Mouse (Mus musculus) limb, embryonic 15.5 days (tissue): ENCODE data around the gene Lysmd3. TPM values are rescaled to one million over a fixed set of nuclear protein-coding genes. Genes with fewer than 3 reads are reported as not detected.
"Not testable (repeated sequence)": the region's sequence is repeated elsewhere in the genome, so short reads cannot be mapped to it uniquely, and the experiment has no call there.

Source experiments
- ATAC-seq: fragments of 200-750 bp; cut with Nextera tagmentation; 2 replicates; pipeline ENCODE4 v1.8.0; 2017; ENCODE audit warnings: low read depth, moderate TSS enrichment; ENCODE audit not compliant: insufficient number of reproducible peaks, low FRiP score, low TSS enrichment
- H3K27ac ChIP-seq: fragments of 300-500 bp; sonication (generic); 2 replicates; pipeline ENCODE4 v1.5.1; 2015; ENCODE audit warnings: moderate library complexity, mild to moderate bottlenecking, inconsistent platforms
- H3K27me3 ChIP-seq: fragments of 300-500 bp; sonication (generic); 2 replicates; pipeline ENCODE4 v1.6.1; 2015; ENCODE audit warnings: inconsistent platforms
- H3K36me3 ChIP-seq: fragments of 300-500 bp; sonication (generic); 2 replicates; pipeline ENCODE4 v1.6.1; 2015; ENCODE audit warnings: inconsistent platforms
- H3K4me1 ChIP-seq: fragments of 300-500 bp; sonication (generic); 2 replicates; pipeline ENCODE4 v1.6.1; 2015; ENCODE audit warnings: inconsistent platforms
- H3K4me2 ChIP-seq: fragments of 300-500 bp; sonication (generic); 2 replicates; pipeline ENCODE4 v1.6.1; 2015; ENCODE audit warnings: mild to moderate bottlenecking, inconsistent platforms
- H3K4me3 ChIP-seq: fragments of 300-500 bp; sonication (generic); 2 replicates; pipeline ENCODE4 v1.5.1; 2015; ENCODE audit warnings: mild to moderate bottlenecking, inconsistent platforms
- H3K9ac ChIP-seq: fragments of 300-500 bp; sonication (generic); 2 replicates; pipeline ENCODE4 v1.6.1; 2015; ENCODE audit warnings: inconsistent platforms
- H3K9me3 ChIP-seq: fragments of 300-500 bp; sonication (generic); 2 replicates; pipeline ENCODE4 v1.6.1; 2016; ENCODE audit warnings: inconsistent platforms
- WGBS: fragments of 180-500 bp; shearing (Covaris S2); methylation state at CpG from one replicate; pipeline ENCODE4 v1.1.7; 2015; 5-methylcytosine and 5-hydroxymethylcytosine counted together
- polyA plus RNA-seq: library from polyadenylated mRNA; unstranded; fragments of >200 nt; fragmentation: Nextera tagmentation; extraction: Ambion mirVana; gene quantifications from 2 replicates; pipeline ENCODE4 v1.2.1, GENCODE M21; 2015

Lysmd3 gene
- polyA plus RNA-seq, 1 experiment from 2014 or later = 32.5 TPM

DNA sequence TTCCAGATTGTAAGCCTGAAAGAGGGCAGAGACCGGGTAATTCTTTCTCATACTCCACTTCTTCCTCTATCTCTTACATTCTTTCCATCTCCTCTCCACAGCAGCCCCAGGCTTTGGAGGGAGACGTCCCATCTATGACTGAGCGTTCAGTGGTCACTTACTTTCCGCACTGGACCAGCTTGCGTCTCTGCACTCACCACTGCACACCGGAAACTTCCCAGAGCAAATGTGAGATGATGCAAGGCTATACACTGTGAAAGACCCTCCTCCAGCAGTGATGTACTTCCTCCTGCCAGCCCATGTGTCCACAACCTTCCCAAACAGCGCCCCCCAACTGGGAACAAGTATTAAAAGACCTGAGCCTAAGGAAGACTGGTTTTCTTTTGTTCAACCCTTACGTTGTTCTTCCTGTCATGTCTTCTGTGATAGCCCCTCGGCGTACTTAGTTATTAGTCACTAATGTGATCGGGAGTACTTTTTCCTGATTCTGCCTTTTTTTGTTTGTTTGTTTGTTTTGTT, 13.4 kb upstream of the Lysmd3 start:
- Histone ChIP-seq H3K27me3 (no peaks in the 10 kb centered on the region), H3K4me3 (no peak overlapping the region), H3K9me3 (no peaks in the 10 kb centered on the region), H3K9ac (no peak overlapping the region), H3K27ac (no peak overlapping the region), H3K36me3 (no peaks in the 10 kb centered on the region), H3K4me1 (no peaks in the 10 kb centered on the region; the same call in 1 of the 2 replicates), H3K4me2 (no peak overlapping the region)
- whole genome bisulfite sequencing = 86% methylated on average over 11 of the region's 11 CpGs
- no peak for ATAC-seq

DNA sequence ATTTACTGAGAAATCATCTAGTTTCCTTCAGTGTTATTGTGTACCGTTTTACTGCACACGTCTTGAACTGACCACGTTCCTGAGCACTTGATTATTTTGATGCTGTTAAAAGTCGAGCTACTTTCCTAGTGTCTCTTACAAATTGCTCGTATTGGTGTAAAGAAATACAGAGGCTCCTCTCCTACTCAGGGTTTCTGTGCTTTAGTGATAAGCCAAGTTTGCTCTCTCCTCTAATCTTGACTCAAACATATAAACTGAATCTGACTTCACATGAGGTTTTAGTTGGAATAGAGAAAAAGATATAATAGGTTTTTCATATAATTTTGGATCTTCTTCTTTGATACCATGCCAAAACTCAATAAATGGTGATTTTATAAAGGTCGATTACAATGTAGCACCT, 11.1 kb upstream of the Lysmd3 start:
- WGBS = 86% methylated on average over 6 of the region's 6 CpGs
- H3K9me3 ChIP-seq = no peaks in the 10 kb centered on the region

DNA sequence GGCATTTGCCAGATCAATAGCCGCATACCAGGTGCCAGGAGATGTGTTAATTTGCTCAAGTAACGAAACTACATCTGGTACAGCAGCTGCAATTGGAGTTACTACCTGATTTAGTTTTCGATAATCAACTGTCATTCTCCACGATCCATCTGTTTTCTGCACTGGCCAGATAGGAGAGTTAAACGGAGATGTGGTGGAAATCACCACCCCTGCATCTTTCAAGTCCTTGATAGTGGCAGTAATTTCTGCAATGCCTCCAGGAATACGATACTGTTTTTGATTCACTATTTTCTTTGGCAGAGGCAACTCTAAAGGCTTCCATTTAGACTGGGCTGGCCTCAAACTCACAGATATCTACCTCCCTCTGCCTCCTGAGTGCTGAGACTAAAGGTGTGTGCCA, 7.1 kb upstream of the Lysmd3 start:
- H3K4me3 ChIP-seq, H3K4me2 ChIP-seq, H3K9ac ChIP-seq, H3K27me3 ChIP-seq, H3K27ac ChIP-seq, H3K4me1 ChIP-seq, H3K36me3 ChIP-seq, ATAC-seq, H3K9me3 ChIP-seq: not testable (repeated sequence)
- WGBS = 77% methylated on average over 5 of the region's 6 CpGs

More for the DNA sequence above, 11.1 kb upstream of the Lysmd3 start:
- no peak overlapping the region for H3K4me2 ChIP-seq
- no peaks in the 10 kb centered on the region for H3K27me3 ChIP-seq
- H3K9ac ChIP-seq = no peak overlapping the region
- H3K4me3 ChIP-seq = no peak overlapping the region
- no peak for ATAC-seq
- no peaks in the 10 kb centered on the region for H3K36me3 ChIP-seq
- no peaks in the 10 kb centered on the region; the same call in 1 of the 2 replicates for H3K4me1 ChIP-seq
- H3K27ac ChIP-seq = no peak overlapping the region

DNA sequence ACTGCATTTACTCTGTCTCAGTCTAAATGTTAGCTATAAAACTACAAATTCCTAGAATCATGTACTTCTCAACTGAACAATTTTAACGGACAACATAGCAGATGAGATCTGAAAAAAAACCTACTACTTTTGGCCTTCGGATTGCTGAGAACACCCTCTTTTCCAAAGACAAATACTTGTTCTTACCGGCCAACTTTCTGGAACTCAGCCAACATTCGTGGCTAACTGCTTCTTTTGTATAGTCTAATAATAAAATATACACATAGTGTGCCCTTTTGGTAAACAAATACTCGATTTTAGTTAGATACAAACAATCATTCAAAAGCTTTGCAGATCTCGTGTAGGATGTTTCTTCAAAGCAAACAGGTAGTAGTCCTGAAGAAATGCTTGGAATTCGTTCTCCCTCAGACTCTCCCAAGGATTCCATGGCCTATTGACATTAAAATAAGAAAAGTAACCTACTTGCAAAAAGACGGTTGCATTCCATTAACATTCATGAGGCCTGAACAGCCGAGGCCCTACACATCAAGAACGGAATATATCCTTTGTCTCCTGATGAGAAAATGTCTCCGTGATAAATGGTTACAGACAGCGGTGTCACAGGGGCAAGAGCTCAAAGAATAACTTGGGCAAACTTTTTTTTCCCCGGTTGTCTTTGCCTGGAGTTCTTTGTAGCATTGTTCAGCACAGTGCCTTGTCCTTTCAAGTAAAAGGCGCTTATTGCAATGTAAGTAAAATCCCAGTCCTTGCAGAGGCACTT, 1.2 kb upstream of the Lysmd3 start:
- Histone ChIP-seq H3K4me1 (peaks cover 8% of the 10 kb centered on the region; the same call in 1 of the 2 replicates), H3K27me3 (no peaks in the 10 kb centered on the region), H3K4me3 (no peak overlapping the region), H3K4me2 (no peak overlapping the region), H3K36me3 (no peaks in the 10 kb centered on the region), H3K27ac (no peak overlapping the region), H3K9ac (no peak overlapping the region), H3K9me3 (no peaks in the 10 kb centered on the region)
- 41% methylated on average over 14 of the region's 14 CpGs for WGBS
- ATAC-seq = no peak

DNA sequence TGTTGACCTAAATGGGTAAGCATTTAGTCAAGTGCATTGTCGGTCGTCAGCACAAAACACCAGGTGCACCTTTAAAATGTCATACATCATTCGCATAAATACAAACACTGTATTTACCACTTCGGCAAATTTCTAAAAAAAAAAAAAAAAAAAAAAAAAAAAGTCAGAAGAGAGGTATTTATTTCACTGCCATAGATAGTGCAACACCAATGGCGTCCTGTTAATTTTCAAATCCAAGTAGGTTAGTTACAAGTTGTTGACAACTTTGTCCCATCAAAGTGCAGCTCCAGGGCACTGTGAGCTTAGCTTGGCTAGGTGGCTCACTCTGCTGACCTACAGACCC, 484 bp upstream of the Lysmd3 start:
- H3K27me3 ChIP-seq = no peaks in the 10 kb centered on the region
- H3K27ac ChIP-seq = peak overlapping the region; percentile 80
- 0 out of 2 replicates have a peak overlapping the region, but pooled peaks have one; percentile 21 for H3K9ac ChIP-seq
- WGBS = 16% methylated on average over 5 of the region's 5 CpGs
- no peaks in the 10 kb centered on the region for H3K36me3 ChIP-seq
- no peaks in the 10 kb centered on the region for H3K9me3 ChIP-seq
- peaks cover 8% of the 10 kb centered on the region; the same call in 1 of the 2 replicates for H3K4me1 ChIP-seq
- ATAC-seq = peak; percentile 63; the same call in 1 of the 2 replicates
- H3K4me3 ChIP-seq = peak overlapping the region; percentile 64
- peak overlapping the region; percentile 57 for H3K4me2 ChIP-seq

DNA sequence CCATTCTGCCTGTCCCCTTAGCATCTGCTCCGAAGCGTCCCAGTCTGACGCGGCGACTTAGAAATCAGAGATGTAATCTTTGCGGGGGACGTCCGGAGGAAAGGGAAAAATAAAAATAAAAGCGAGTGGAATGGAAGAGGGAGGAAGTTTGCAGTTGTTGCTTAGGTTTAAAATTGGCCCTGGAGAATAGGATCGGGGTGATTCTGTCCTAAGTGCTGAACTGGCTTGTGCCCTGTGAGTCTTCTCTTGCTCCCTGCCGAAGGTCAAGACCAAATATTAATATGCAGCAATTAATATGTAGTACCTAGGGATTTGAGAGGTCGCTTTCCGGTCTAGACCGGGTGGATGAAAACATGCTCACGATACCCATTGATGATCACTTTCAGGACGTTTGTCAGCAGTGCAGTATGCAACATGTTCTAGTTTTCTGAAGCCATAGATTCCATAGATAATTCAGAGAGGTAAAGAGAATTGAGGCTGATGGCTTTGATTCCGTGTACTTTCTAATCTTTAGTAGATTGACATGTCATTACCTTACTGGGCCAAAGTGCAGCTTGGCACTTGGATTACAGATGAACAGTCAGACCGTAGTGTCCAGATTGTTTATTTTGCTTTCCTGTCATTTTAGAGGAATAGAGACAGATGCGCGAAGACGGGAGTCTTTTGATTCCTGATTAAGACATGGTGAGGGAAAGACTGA, 740 bp downstream of the Lysmd3 start:
- Histone ChIP-seq H3K27ac (peak overlapping the region; percentile 90), H3K4me3 (peak overlapping the region; percentile 64), H3K4me1 (peaks cover 8% of the 10 kb centered on the region; the same call in 1 of the 2 replicates), H3K9ac (peak overlapping the region; percentile 71), H3K9me3 (no peaks in the 10 kb centered on the region), H3K36me3 (no peaks in the 10 kb centered on the region), H3K27me3 (no peaks in the 10 kb centered on the region), H3K4me2 (peak overlapping the region; percentile 57)
- ATAC-seq = no peak
- 10% methylated on average over 21 of the region's 21 CpGs for WGBS

DNA sequence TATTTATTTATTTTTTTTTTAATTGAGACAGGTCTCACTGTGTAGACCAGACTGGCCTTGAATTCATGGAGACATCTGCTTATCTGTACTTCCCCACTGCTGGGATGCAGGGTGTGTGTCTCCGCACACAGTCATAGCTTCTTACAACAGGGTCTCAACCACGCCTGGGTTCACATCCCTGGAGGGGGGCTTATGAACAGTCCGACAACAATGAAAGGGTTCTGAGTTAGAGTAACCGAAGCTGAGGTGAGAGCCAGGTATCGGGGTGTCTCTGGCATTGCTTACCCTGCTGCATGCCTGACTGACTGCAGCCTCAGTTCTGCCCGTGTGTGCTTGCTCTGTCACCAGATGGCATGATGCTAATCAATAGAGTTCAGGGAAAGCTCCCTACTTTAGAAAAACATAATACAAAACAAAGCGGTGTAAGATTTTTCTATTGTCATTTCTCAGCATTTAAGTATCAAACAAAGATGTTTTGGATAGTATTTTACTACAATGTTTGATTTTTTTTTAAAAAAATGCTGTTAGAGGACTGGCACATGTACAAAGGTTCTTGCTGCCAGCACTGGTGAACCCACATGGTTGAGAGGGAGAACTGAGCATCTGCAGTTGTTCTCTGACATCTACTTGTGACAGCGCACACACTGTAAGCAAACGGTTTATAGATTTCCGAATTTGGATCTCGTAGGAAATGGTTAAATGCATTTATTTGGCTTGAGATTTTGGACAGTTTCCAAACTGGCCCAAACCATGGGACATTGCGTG, 6.3 kb downstream of the Lysmd3 start:
- H3K27me3 ChIP-seq = no peaks in the 10 kb centered on the region
- H3K9me3 ChIP-seq = no peaks in the 10 kb centered on the region
- H3K4me3 ChIP-seq = no peak overlapping the region
- WGBS = 77% methylated on average over 12 of the region's 12 CpGs
- H3K4me2 ChIP-seq = no peak overlapping the region
- peaks cover 35% of the 10 kb centered on the region for H3K36me3 ChIP-seq
- H3K27ac ChIP-seq = no peak overlapping the region
- peaks cover 11% of the 10 kb centered on the region; the same call in 1 of the 2 replicates for H3K4me1 ChIP-seq
- no peak overlapping the region for H3K9ac ChIP-seq
- no peak for ATAC-seq

DNA sequence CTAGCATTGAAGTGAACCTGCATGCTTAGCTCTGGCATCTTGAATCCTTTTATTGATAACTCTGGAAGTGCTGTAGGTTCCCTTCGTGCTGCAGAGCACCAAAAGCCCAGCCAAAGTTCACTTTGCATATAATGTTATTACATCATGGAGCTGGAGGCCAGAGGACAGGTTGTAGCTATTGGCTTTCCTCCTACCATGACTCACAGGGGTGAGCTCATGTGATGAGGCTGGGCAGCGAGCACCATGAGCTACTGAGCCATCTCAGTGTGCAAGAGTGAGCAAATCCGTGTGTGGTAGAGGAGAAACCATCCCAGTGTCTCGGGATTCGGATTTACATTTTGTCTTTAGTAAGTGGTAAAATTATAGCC, 6.9 kb downstream of the Lysmd3 start:
- 80% methylated on average over 5 of the region's 5 CpGs for WGBS
- Histone ChIP-seq H3K9me3 (no peaks in the 10 kb centered on the region), H3K27ac (no peak overlapping the region), H3K4me3 (no peak overlapping the region), H3K36me3 (peaks cover 40% of the 10 kb centered on the region), H3K4me2 (no peak overlapping the region), H3K9ac (no peak overlapping the region), H3K27me3 (no peaks in the 10 kb centered on the region), H3K4me1 (peaks cover 8% of the 10 kb centered on the region; the same call in 1 of the 2 replicates)
- no peak for ATAC-seq

DNA sequence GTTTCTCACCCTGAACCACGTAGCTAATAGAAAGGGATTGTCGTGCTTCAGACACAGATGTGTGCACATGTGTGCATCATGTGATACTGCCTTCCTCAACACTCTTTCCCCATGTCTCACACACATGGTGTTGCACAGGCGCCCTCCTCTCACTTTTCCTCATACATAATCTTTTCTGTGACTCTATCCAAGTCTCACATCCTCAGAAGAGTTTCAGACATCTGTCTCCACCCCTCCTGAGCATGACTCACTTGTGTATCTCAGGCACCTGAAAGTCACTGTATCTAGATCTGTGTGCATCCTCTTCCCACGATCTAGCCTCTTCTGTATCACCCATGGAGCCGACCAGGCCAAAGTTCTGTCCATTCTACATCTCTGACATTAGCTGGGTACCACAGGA, 10.2 kb downstream of the Lysmd3 start:
- no peak overlapping the region for H3K4me2 ChIP-seq
- no peak for ATAC-seq
- no peaks in the 10 kb centered on the region for H3K27me3 ChIP-seq
- peaks cover 46% of the 10 kb centered on the region for H3K36me3 ChIP-seq
- H3K4me1 ChIP-seq = peaks cover 3% of the 10 kb centered on the region; the same call in 1 of the 2 replicates
- H3K4me3 ChIP-seq = no peak overlapping the region
- WGBS = 90% methylated on average over 5 of the region's 5 CpGs
- no peak overlapping the region for H3K9ac ChIP-seq
- no peak overlapping the region for H3K27ac ChIP-seq
- H3K9me3 ChIP-seq = no peaks in the 10 kb centered on the region

DNA sequence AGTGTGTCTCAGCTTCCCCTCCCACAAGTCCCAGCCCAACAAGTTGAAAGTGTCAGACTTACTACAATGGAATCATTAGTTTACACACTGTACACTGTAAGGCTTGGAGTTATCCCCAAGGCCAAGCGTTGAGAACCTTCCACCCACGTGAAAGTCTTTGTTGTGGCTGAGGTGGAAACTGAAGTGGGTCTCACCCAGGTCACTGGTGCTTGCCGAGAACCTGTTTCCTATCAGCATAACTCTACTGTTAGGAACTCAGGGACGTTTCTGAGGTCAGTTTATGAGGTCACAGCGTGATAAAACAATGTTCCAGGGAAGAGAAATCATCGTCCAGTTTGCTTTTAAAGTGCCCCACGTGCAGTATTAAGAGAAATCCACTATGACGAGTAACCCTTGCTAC, 17.9 kb downstream of the Lysmd3 start:
- 78% methylated on average over 8 of the region's 8 CpGs for WGBS
- Histone ChIP-seq H3K9me3 (no peaks in the 10 kb centered on the region), H3K27ac (no peak overlapping the region), H3K4me3 (no peak overlapping the region), H3K4me1 (no peaks in the 10 kb centered on the region), H3K4me2 (no peak overlapping the region), H3K9ac (no peak overlapping the region), H3K36me3 (peaks cover 30% of the 10 kb centered on the region; the same call in 1 of the 2 replicates), H3K27me3 (no peaks in the 10 kb centered on the region)
- no peak for ATAC-seq

DNA sequence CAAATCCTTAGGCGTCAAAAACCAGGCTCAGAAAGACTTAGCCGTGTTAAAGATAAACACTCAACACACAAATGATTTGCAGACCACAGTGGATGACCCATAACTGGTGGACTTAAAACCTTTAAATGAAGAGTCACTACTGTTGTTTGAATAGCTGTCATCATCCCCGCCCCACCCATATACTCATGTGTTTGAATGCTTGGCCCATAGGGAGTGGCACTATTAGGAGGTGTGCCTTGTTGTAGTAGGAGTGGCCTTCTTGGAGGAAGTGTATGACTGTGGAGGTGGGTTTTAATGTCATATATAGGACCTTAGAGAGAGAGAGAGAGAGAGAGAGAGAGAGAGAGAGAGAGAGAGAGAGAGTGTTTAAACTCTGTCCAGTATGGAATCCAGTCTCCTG, 25.6 kb downstream of the Lysmd3 start:
- Histone ChIP-seq H3K27me3 (no peaks in the 10 kb centered on the region), H3K4me1 (no peaks in the 10 kb centered on the region), H3K36me3 (0 out of 2 replicates have a peak, but pooled peaks cover 5% of the 10 kb centered on the region), H3K4me3 (no peak overlapping the region), H3K9me3 (no peaks in the 10 kb centered on the region), H3K4me2 (no peak overlapping the region), H3K27ac (no peak overlapping the region), H3K9ac (no peak overlapping the region)
- no peak for ATAC-seq
- 92% methylated on average over 3 of the region's 3 CpGs for WGBS
